Comparison of ENCODE assay signal across 12 mouse cellular contexts in genomic region chr6:48428769-48429557, GRCm38 (mm10). TPM values are rescaled to one million over a fixed set of nuclear protein-coding genes. Genes with fewer than 3 reads are reported as not detected.
DNase-seq lines count a peak whose midpoint lies in the region.
"Had no signal": no experiment of that assay in that cellular context is flagged by ENCODE, and none has a peak within 500 bp of the region (broad histone marks: within the 10 kb centered on the region; RNA-seq: fewer than 3 reads in every experiment).

No protein-coding gene starts in this region.

- peak; percentile 31 for DNase-seq in adrenal gland, postnatal 10 days
- DNase-seq in adrenal gland, adult 18-20 months (ENCODE audit: low spot score in 2 of 2) = no peak
- DNase-seq in kidney, adult 11 months = peak; percentile 69
- no peak for DNase-seq in kidney, postnatal 14 days
- peak; percentile 83 for DNase-seq in cerebellum, adult 9-10 months
- DNase-seq in kidney, postnatal 36 days = peak; percentile 51 to 60
- no peak for DNase-seq in left cerebral cortex, adult 9 months (ENCODE audit: low spot score in 2 of 2)
- no peak for DNase-seq in gastrocnemius, postnatal 14 days
- DNase-seq: adrenal gland, postnatal 36 days; layer of hippocampus, postnatal 36 days; lung, postnatal 36 days had no signal

- intact Hi-C loops in gastrocnemius, postnatal 14 days (cut with DNase I; ENCODE audit: low total_unique reads) = no loop called here

RNA-seq across cellular contexts. Expression of gene Zfp467, which starts 16.7 kb away (rescaled TPM):
- 10 to 100 TPM; 33.2 to 50.2 TPM for total RNA-seq in adrenal gland, postnatal 10 days (2021)
- 10 to 100 TPM; 36.0 to 58.6 TPM for total RNA-seq in adrenal gland, adult 18-20 months (2021)
- 10 to 100 TPM; 15.9 to 16.5 TPM for total RNA-seq in gastrocnemius, postnatal 14 days (2021)

RNA-seq across cellular contexts. Expression of gene Sspo, which starts 19.1 kb away (rescaled TPM):
- total RNA-seq in adrenal gland, postnatal 10 days (2021) = 1 to 10 TPM; 1.5 to 2.9 TPM
- total RNA-seq in adrenal gland, adult 18-20 months (2021) = 1 to 10 TPM; 3.0 to 3.1 TPM
- 1 to 10 TPM in 1 of 2 experiments, under 1 TPM in 1; 0.16 to 1.1 TPM for total RNA-seq in gastrocnemius, postnatal 14 days (2021)
- total RNA-seq: neutrophil, adult 5-6 weeks had no signal

RNA-seq across cellular contexts. Expression of gene Krba1, which starts 33.6 kb away (rescaled TPM):
- total RNA-seq in adrenal gland, postnatal 10 days (2021) = 10 to 100 TPM; 20.9 to 38.5 TPM
- 10 to 100 TPM; 14.6 to 35.1 TPM for total RNA-seq in adrenal gland, adult 18-20 months (2021)
- total RNA-seq in gastrocnemius, postnatal 14 days (2021) = 10 to 100 TPM in 1 of 2 experiments, 1 to 10 TPM in 1; 8.7 to 11.0 TPM

Comparison
In these comparisons a context has a peak if more than half of its experiments do, and no peak if none do; other contexts are left out.
1. DNase-seq: peak in adrenal gland, postnatal 10 days (single experiment), kidney, adult 11 months (single experiment), cerebellum, adult 9-10 months (single experiment) and kidney, postnatal 36 days (2 of 2); none in adrenal gland, adult 18-20 months (0 of 2), kidney, postnatal 14 days (single experiment), left cerebral cortex, adult 9 months (0 of 2) and gastrocnemius, postnatal 14 days (single experiment).